Mouse (Mus musculus) lung, embryonic 15.5 days (tissue): ENCODE results near the gene Stx1b. TPM values are rescaled to one million over a fixed set of nuclear protein-coding genes. Genes with fewer than 3 reads are reported as not detected.
A peak's percentile ranks its signal among the peaks of the same experiment; 100 is the strongest.

ENCODE experiments used
- ATAC-seq: fragments of 200-750 bp; cut with Nextera tagmentation; 2 replicates; pipeline ENCODE4 v1.8.0; 2017; ENCODE audit warnings: moderate number of reproducible peaks, borderline replicate concordance; ENCODE audit not compliant: low FRiP score, low TSS enrichment; ENCODE audit errors: extremely low read depth
- H3K27ac ChIP-seq: fragments of 300-500 bp; sonication (generic); 2 replicates; pipeline ENCODE4 v1.5.1; 2015; ENCODE audit warnings: moderate library complexity, mild to moderate bottlenecking, inconsistent platforms
- H3K27me3 ChIP-seq: fragments of 300-500 bp; sonication (generic); 2 replicates; pipeline ENCODE4 v1.6.1; 2015; ENCODE audit warnings: inconsistent platforms
- H3K36me3 ChIP-seq: fragments of 300-500 bp; sonication (generic); 2 replicates; pipeline ENCODE4 v1.6.1; 2015; ENCODE audit warnings: inconsistent platforms
- H3K4me1 ChIP-seq: fragments of 300-500 bp; sonication (generic); 2 replicates; pipeline ENCODE4 v1.6.1; 2015; ENCODE audit warnings: inconsistent platforms
- H3K4me2 ChIP-seq: fragments of 300-500 bp; sonication (generic); 2 replicates; pipeline ENCODE4 v1.6.1; 2015; ENCODE audit warnings: inconsistent platforms, mild to moderate bottlenecking, moderate library complexity
- H3K4me3 ChIP-seq: fragments of 300-500 bp; sonication (generic); 2 replicates; pipeline ENCODE4 v1.5.1; 2015; ENCODE audit warnings: mild to moderate bottlenecking, inconsistent platforms
- H3K9ac ChIP-seq: fragments of 300-500 bp; sonication (generic); 2 replicates; pipeline ENCODE4 v1.6.1; 2015; ENCODE audit warnings: inconsistent platforms
- H3K9me3 ChIP-seq: fragments of 300-500 bp; sonication (generic); 2 replicates; pipeline ENCODE4 v1.6.1; 2016; ENCODE audit warnings: inconsistent platforms
- WGBS: fragments of 180-500 bp; shearing (Covaris S2); methylation state at CpG from one replicate; pipeline ENCODE4 v1.1.7; 2015; 5-methylcytosine and 5-hydroxymethylcytosine counted together
- polyA plus RNA-seq: library from polyadenylated mRNA; unstranded; fragments of >200 nt; fragmentation: Nextera tagmentation; extraction: Ambion mirVana; gene quantifications from 2 replicates; pipeline ENCODE4 v1.2.1, GENCODE M21; 2015

Gene Stx1b
- polyA plus RNA-seq, 1 experiment from 2014 or later = 1.3 TPM

- peaks cover 57% of the 10 kb centered on the region for H3K36me3 ChIP-seq
- no peak overlapping the region for H3K9ac ChIP-seq
- H3K27me3 ChIP-seq = no peaks in the 10 kb centered on the region
- no peak overlapping the region for H3K4me2 ChIP-seq
- no peak overlapping the region for H3K4me3 ChIP-seq
- peaks cover 8% of the 10 kb centered on the region for H3K4me1 ChIP-seq
- no peak for ATAC-seq
- 87% methylated on average over 4 of the region's 4 CpGs for WGBS
- no peaks in the 10 kb centered on the region for H3K9me3 ChIP-seq
- no peak overlapping the region for H3K27ac ChIP-seq
Observed at GRCm38 (mm10) chr7:127763642-127764041, 60.7 kb downstream of the Stx1b start.

GRCm38 (mm10) chr7:127761026-127761425 lies 63.3 kb downstream of the Stx1b start:
- Histone ChIP-seq H3K9me3 (no peaks in the 10 kb centered on the region), H3K27me3 (no peaks in the 10 kb centered on the region), H3K4me1 (0 out of 2 replicates have a peak, but pooled peaks cover 3% of the 10 kb centered on the region), H3K9ac (no peak overlapping the region), H3K27ac (no peak overlapping the region), H3K36me3 (peaks cover 57% of the 10 kb centered on the region), H3K4me3 (no peak overlapping the region), H3K4me2 (no peak overlapping the region)
- 30% methylated on average over 7 of the region's 7 CpGs for WGBS
- ATAC-seq = 0 out of 2 replicates have a peak, but pooled peaks have one; percentile 53

GRCm38 (mm10) chr7:127760478-127760877 lies 63.9 kb downstream of the Stx1b start:
- WGBS = 75% methylated on average over 3 of the region's 3 CpGs
- Histone ChIP-seq H3K9me3 (no peaks in the 10 kb centered on the region), H3K36me3 (peaks cover 51% of the 10 kb centered on the region), H3K9ac (no peak overlapping the region), H3K4me1 (0 out of 2 replicates have a peak, but pooled peaks cover 3% of the 10 kb centered on the region), H3K4me2 (no peak overlapping the region), H3K27me3 (no peaks in the 10 kb centered on the region), H3K4me3 (no peak overlapping the region), H3K27ac (no peak overlapping the region)
- ATAC-seq = no peak

GRCm38 (mm10) chr7:127759716-127760115 lies 64.6 kb downstream of the Stx1b start:
- H3K9me3 ChIP-seq = no peaks in the 10 kb centered on the region
- no peak overlapping the region for H3K9ac ChIP-seq
- no peak overlapping the region for H3K27ac ChIP-seq
- H3K4me3 ChIP-seq = no peak overlapping the region
- H3K27me3 ChIP-seq = no peaks in the 10 kb centered on the region
- WGBS = 46% methylated on average over 6 of the region's 6 CpGs
- H3K4me1 ChIP-seq = 0 out of 2 replicates have a peak, but pooled peaks cover 3% of the 10 kb centered on the region
- no peak overlapping the region for H3K4me2 ChIP-seq
- H3K36me3 ChIP-seq = peaks cover 45% of the 10 kb centered on the region
- ATAC-seq = no peak

Other genes with a start within 250 kb of the Stx1b start
- gene Ccdc189, start 236.0 kb downstream of the Stx1b start, polyA plus RNA-seq = 12.8 and 15.7 TPM in 2 replicates
- 46.9 and 49.0 TPM in 2 replicates for gene Rnf40, start 235.8 kb downstream of the Stx1b start, polyA plus RNA-seq
- gene Zfp629, start 208.8 kb downstream of the Stx1b start, polyA plus RNA-seq = 12.1 and 12.2 TPM in 2 replicates
- gene Bcl7c, start 115.6 kb downstream of the Stx1b start, polyA plus RNA-seq = 62.3 and 70.1 TPM in 2 replicates
- 12.1 and 12.8 TPM in 2 replicates for gene Ctf1, start 111.8 kb downstream of the Stx1b start, polyA plus RNA-seq
- gene Ctf2, start 92.4 kb downstream of the Stx1b start, polyA plus RNA-seq = 0.16 and 0.29 TPM in 2 replicates
- gene Fbxl19, start 80.0 kb downstream of the Stx1b start, polyA plus RNA-seq = 4.3 and 5.1 TPM in 2 replicates
- 27.2 and 30.7 TPM in 2 replicates for gene Orai3, start 54.7 kb downstream of the Stx1b start, polyA plus RNA-seq
- gene Setd1a, start 47.9 kb downstream of the Stx1b start, polyA plus RNA-seq = 23.3 and 24.7 TPM in 2 replicates
- not detected in 2 replicates for gene Gm49388, start 38.9 kb downstream of the Stx1b start, polyA plus RNA-seq
- 21.1 and 24.3 TPM in 2 replicates for gene Hsd3b7, start 23.9 kb downstream of the Stx1b start, polyA plus RNA-seq
- 42.1 and 43.2 TPM in 2 replicates for gene Stx4a, start 255 bp downstream of the Stx1b start, polyA plus RNA-seq
- gene Zfp646, start 51.7 kb upstream of the Stx1b start, polyA plus RNA-seq = 11.0 and 11.3 TPM in 2 replicates
- gene Zfp668, start 52.3 kb upstream of the Stx1b start, polyA plus RNA-seq = 17.9 and 21.3 TPM in 2 replicates
- gene Prss53, start 66.4 kb upstream of the Stx1b start, polyA plus RNA-seq = 1.1 and 1.4 TPM in 2 replicates
- not detected in 2 replicates for gene Gm21974, start 70.9 kb upstream of the Stx1b start, polyA plus RNA-seq
- 150 and 156 TPM in 2 replicates for gene Vkorc1, start 71.1 kb upstream of the Stx1b start, polyA plus RNA-seq
- 134 and 142 TPM in 2 replicates for gene Bckdk, start 79.5 kb upstream of the Stx1b start, polyA plus RNA-seq
- 39.5 and 44.3 TPM in 2 replicates for gene Kat8, start 88.0 kb upstream of the Stx1b start, polyA plus RNA-seq
- 80.0 and 84.5 TPM in 2 replicates for gene Prss8, start 105.6 kb upstream of the Stx1b start, polyA plus RNA-seq
- gene Prss36, start 122.2 kb upstream of the Stx1b start, polyA plus RNA-seq = 11.8 and 13.1 TPM in 2 replicates
- gene Fus, start 142.9 kb upstream of the Stx1b start, polyA plus RNA-seq = 428 and 443 TPM in 2 replicates
- gene Pycard, start 169.3 kb upstream of the Stx1b start, polyA plus RNA-seq = 35.0 and 37.6 TPM in 2 replicates
- 0.10 TPM in 1 of 2 replicates, not detected in the other for gene Trim72, start 179.4 kb upstream of the Stx1b start, polyA plus RNA-seq
- gene Itgam, start 238.1 kb upstream of the Stx1b start, polyA plus RNA-seq = 1.4 and 1.5 TPM in 2 replicates
- not detected in 2 replicates for gene Gm49368, start 238.1 kb upstream of the Stx1b start, polyA plus RNA-seq